Mouse (Mus musculus) layer of hippocampus, adult 11-12 months (tissue): ENCODE measurements around the gene Ankrd24.
A peak's percentile ranks its signal among the peaks of the same experiment; 100 is the strongest.

Experiments
- DNase-seq: peaks from one replicate; pipeline ENCODE4 v3.0.0; 2022; ENCODE audit warnings: low spot score

The Ankrd24 gene

GRCm38 (mm10) chr10:81628390-81628789, at the start of gene Ankrd24:
Gene Ankrd24 (plus strand): TSS chr10:81628540.
- DNase-seq, result no peak

GRCm38 (mm10) chr10:81579967-81580366, 48.4 kb upstream of the Ankrd24 start:
- DNase-seq, result no peak

- DNase-seq, result no peak
These were observed 47.8 kb upstream of the Ankrd24 start for GRCm38 (mm10) chr10:81580441-81581070.

- DNase-seq, result no peak
These were observed 45.0 kb upstream of the Ankrd24 start for GRCm38 (mm10) chr10:81583347-81583746.

- no peak for DNase-seq
These were observed 39.6 kb upstream of the Ankrd24 start for GRCm38 (mm10) chr10:81588739-81589138.

GRCm38 (mm10) chr10:81591846-81592245, 36.5 kb upstream of the Ankrd24 start:
- no peak for DNase-seq

GRCm38 (mm10) chr10:81592631-81593030, 35.7 kb upstream of the Ankrd24 start:
- DNase-seq, result no peak

GRCm38 (mm10) chr10:81593223-81593622, 35.1 kb upstream of the Ankrd24 start:
- no peak for DNase-seq

GRCm38 (mm10) chr10:81593935-81594334, 34.4 kb upstream of the Ankrd24 start:
- no peak for DNase-seq

- no peak for DNase-seq
These were observed 32.7 kb upstream of the Ankrd24 start for GRCm38 (mm10) chr10:81595599-81595998.

GRCm38 (mm10) chr10:81596611-81597010, 31.7 kb upstream of the Ankrd24 start:
- DNase-seq, result no peak

GRCm38 (mm10) chr10:81597137-81597950, 31.0 kb upstream of the Ankrd24 start:
- DNase-seq, result no peak

- no peak for DNase-seq
These were observed 30.0 kb upstream of the Ankrd24 start for GRCm38 (mm10) chr10:81598342-81598741.

GRCm38 (mm10) chr10:81598871-81599270, 29.5 kb upstream of the Ankrd24 start:
- DNase-seq, result no peak

GRCm38 (mm10) chr10:81599630-81600029, 28.7 kb upstream of the Ankrd24 start:
- DNase-seq, result no peak

GRCm38 (mm10) chr10:81600096-81600495, 28.2 kb upstream of the Ankrd24 start:
- DNase-seq, result no peak

GRCm38 (mm10) chr10:81600738-81601203, 27.6 kb upstream of the Ankrd24 start, which contains the start of gene Tle6:
Gene Tle6 (minus strand): TSS chr10:81601073.
- DNase-seq, result peak; percentile 97

- no peak for DNase-seq
These were observed 26.9 kb upstream of the Ankrd24 start for GRCm38 (mm10) chr10:81601396-81601905.

GRCm38 (mm10) chr10:81602741-81603151, 25.6 kb upstream of the Ankrd24 start:
- DNase-seq, result no peak

GRCm38 (mm10) chr10:81604019-81604967, 24.0 kb upstream of the Ankrd24 start:
- no peak for DNase-seq

- DNase-seq, result peak; percentile 89
These were observed 23.2 kb upstream of the Ankrd24 start for GRCm38 (mm10) chr10:81604968-81605665.
